Mouse (Mus musculus): ENCODE measurements around the gene Arhgef10l.

DNA sequence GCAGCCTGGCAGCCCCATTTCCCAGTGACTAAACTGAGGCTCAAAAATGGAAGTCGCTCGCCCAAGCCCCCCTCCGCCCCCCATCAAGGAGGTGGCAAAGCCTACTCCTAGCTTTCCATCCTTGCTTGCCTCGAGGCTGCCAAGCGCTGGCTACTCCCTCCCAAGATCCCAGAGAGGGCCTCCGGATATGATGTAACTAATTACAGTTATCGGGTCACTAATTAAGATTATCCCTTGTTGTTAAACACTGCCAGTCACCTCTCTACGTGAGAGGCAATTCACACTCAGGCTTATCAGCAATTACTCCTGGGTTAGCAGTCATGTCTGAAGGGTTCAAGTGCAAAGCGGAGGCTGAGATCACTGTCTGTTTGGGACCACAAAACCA, 16.6 kb downstream of the Arhgef10l start:
- TF ChIP-seq CTCF (IDR thresholded peaks at IDR 0.05; ENCODE audit: low read depth, low read length) = no peak
- no peak for TF ChIP-seq POLR2A (IDR thresholded peaks at IDR 0.05; ENCODE audit: extremely low read depth, insufficient read depth, low read length)

All from liver, adult 2 months (tissue).